Mouse (Mus musculus): ENCODE data around the gene Jarid2.

Jarid2 gene

GRCm38 (mm10) chr13:44781126-44781525, 51.9 kb downstream of the Jarid2 start:
- no peak for DNase-seq (ENCODE audit: low spot score)

GRCm38 (mm10) chr13:44784551-44784950, 55.3 kb downstream of the Jarid2 start:
- DNase-seq (ENCODE audit: low spot score), result no peak

- DNase-seq (ENCODE audit: low spot score), result peak; percentile 66
Measured at GRCm38 (mm10) chr13:44786291-44786690, 57.0 kb downstream of the Jarid2 start.

- no peak for DNase-seq (ENCODE audit: low spot score)
Measured at GRCm38 (mm10) chr13:44788352-44789125, 59.3 kb downstream of the Jarid2 start.

GRCm38 (mm10) chr13:44789982-44790381, 60.7 kb downstream of the Jarid2 start:
- DNase-seq (ENCODE audit: low spot score), result no peak

GRCm38 (mm10) chr13:44792361-44792892, 63.2 kb downstream of the Jarid2 start:
- DNase-seq (ENCODE audit: low spot score), result peak; percentile 26

- DNase-seq (ENCODE audit: low spot score), result no peak
Measured at GRCm38 (mm10) chr13:44795891-44796290, 66.6 kb downstream of the Jarid2 start.

- peak; percentile 26 for DNase-seq (ENCODE audit: low spot score)
Measured at GRCm38 (mm10) chr13:44796775-44797174, 67.5 kb downstream of the Jarid2 start.

GRCm38 (mm10) chr13:44798280-44798679, 69.0 kb downstream of the Jarid2 start:
- DNase-seq (ENCODE audit: low spot score), result peak; percentile 16

- no peak for DNase-seq (ENCODE audit: low spot score)
Measured at GRCm38 (mm10) chr13:44799166-44799565, 69.9 kb downstream of the Jarid2 start.

- DNase-seq (ENCODE audit: low spot score), result no peak
Measured at GRCm38 (mm10) chr13:44800059-44800458, 70.8 kb downstream of the Jarid2 start.

GRCm38 (mm10) chr13:44804876-44805275, 75.6 kb downstream of the Jarid2 start:
- peak; percentile 26 for DNase-seq (ENCODE audit: low spot score)

GRCm38 (mm10) chr13:44808307-44808706, 79.0 kb downstream of the Jarid2 start:
- DNase-seq (ENCODE audit: low spot score), result no peak

GRCm38 (mm10) chr13:44811021-44811420, 81.7 kb downstream of the Jarid2 start:
- DNase-seq (ENCODE audit: low spot score), result no peak

GRCm38 (mm10) chr13:44811601-44812000, 82.3 kb downstream of the Jarid2 start:
- no peak for DNase-seq (ENCODE audit: low spot score)

GRCm38 (mm10) chr13:44812381-44812780, 83.1 kb downstream of the Jarid2 start:
- DNase-seq (ENCODE audit: low spot score), result no peak

- peak; percentile 86 for DNase-seq (ENCODE audit: low spot score)
Measured at GRCm38 (mm10) chr13:44819400-44819799, 90.1 kb downstream of the Jarid2 start.

- DNase-seq (ENCODE audit: low spot score), result no peak
Measured at GRCm38 (mm10) chr13:44822578-44822977, 93.3 kb downstream of the Jarid2 start.

GRCm38 (mm10) chr13:44828903-44829302, 99.6 kb downstream of the Jarid2 start:
- no peak for DNase-seq (ENCODE audit: low spot score)

- DNase-seq (ENCODE audit: low spot score), result no peak
Measured at GRCm38 (mm10) chr13:44832104-44832503, 102.8 kb downstream of the Jarid2 start.

GRCm38 (mm10) chr13:44832866-44833265, 103.6 kb downstream of the Jarid2 start:
- peak; percentile 53 for DNase-seq (ENCODE audit: low spot score)

GRCm38 (mm10) chr13:44833353-44833752, 104.1 kb downstream of the Jarid2 start:
- peak; percentile 68 for DNase-seq (ENCODE audit: low spot score)

GRCm38 (mm10) chr13:44837445-44837844, 108.2 kb downstream of the Jarid2 start:
- DNase-seq (ENCODE audit: low spot score), result no peak

All from adipocyte (in vitro differentiated cells).